Mouse (Mus musculus) bone marrow, adult 2 months (tissue): ENCODE measurements around the gene Tmem179b. TPM values are rescaled to one million over a fixed set of nuclear protein-coding genes. Genes with fewer than 3 reads are reported as not detected.

Experiments used
- H3K27ac ChIP-seq: fragments of 200-500 bp; 2 replicates; pipeline ENCODE4 v1.5.1; 2012; ENCODE audit warnings: low read depth, mild to moderate bottlenecking, control low read depth, inconsistent platforms, low read length; ENCODE audit not compliant: control insufficient read depth, poor library complexity, insufficient read depth
- H3K4me1 ChIP-seq: fragments of 200-500 bp; 2 replicates; pipeline ENCODE4 v1.6.1; 2011; ENCODE audit warnings: low read length; ENCODE audit not compliant: control insufficient read depth, insufficient read depth
- H3K4me3 ChIP-seq: fragments of 200-500 bp; replicated peaks from 2 replicates; pipeline ENCODE3; 2011; ENCODE audit warnings: mild to moderate bottlenecking, low read depth, low read length, control low read depth; ENCODE audit not compliant: control insufficient read depth
- CTCF ChIP-seq: fragments of 200-500 bp; IDR thresholded peaks from 2 replicates; pipeline ENCODE4 v1.5.1; 2011; ENCODE audit warnings: low read length, control low read depth; ENCODE audit not compliant: control insufficient read depth, insufficient read depth
- POLR2A ChIP-seq: fragments of 200-500 bp; IDR thresholded peaks from 2 replicates; pipeline ENCODE4 v1.6.1; 2011; ENCODE audit warnings: low read depth, mild to moderate bottlenecking, control low read depth, low read length, borderline replicate concordance; ENCODE audit not compliant: control insufficient read depth
- WGBS: fragments of 180-500 bp; shearing (Covaris S2); methylation state at CpG from one replicate; pipeline ENCODE4 v1.1.7; 2018; 5-methylcytosine and 5-hydroxymethylcytosine counted together
- polyA plus RNA-seq: library from polyadenylated mRNA; stranded (reverse); fragments of >200 nt; gene quantifications from 2 replicates; pipeline ENCODE4 v1.2.4, GENCODE M21; 2011; ENCODE audit warnings: low replicate concordance; ENCODE audit not compliant: missing spikeins, insufficient read depth, insufficient read length

Gene Tmem179b
- polyA plus RNA-seq, 1 experiment: 62.1 TPM

DNA sequence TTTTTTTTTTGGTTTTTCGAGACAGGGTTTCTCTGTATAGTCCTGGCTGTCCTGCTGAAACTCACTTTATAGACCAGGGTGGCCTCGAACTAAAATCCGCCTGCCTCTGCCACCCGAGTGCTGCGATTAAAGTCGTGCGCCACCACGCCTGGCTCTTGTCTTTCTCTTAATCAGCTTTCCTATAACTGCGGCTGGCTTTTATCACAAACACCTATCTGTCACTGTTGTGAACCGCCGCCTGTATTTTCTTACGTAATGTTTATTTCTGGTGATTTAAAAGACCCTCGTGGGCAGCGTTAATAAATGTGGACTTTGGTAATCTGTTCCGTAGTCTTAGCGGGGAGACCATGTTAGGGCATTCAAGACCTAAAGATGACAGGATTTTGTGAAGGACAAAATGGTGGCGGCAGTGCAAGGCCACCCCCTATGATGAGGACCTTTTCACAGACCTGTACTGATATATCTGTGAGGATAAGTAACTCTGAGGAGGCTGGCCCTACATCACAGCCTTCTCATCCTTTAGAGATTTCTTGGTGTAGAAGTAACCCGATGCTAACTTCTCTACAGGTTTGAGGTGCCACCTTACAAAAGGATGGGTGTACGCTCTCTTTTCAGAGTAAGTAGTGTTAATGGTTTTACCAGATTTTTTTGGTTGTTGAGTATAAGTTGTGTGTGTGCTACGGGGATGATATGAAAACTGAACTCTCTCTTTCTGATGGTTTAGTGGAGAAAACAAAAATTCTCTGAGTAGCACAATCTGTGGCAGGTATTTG, 50.5 kb downstream of the Tmem179b start:
- TF ChIP-seq CTCF: no peak
- TF ChIP-seq POLR2A: no peak
- H3K27ac ChIP-seq: peak overlapping the region; percentile 56; the same call in 1 of the 2 replicates
- under 1% methylated on average over 20 of the region's 20 CpGs for WGBS
- H3K4me1 ChIP-seq: peaks cover under 1% of the 10 kb centered on the region; the same call in 1 of the 2 replicates
- H3K4me3 ChIP-seq: peak overlapping the region; percentile 84

DNA sequence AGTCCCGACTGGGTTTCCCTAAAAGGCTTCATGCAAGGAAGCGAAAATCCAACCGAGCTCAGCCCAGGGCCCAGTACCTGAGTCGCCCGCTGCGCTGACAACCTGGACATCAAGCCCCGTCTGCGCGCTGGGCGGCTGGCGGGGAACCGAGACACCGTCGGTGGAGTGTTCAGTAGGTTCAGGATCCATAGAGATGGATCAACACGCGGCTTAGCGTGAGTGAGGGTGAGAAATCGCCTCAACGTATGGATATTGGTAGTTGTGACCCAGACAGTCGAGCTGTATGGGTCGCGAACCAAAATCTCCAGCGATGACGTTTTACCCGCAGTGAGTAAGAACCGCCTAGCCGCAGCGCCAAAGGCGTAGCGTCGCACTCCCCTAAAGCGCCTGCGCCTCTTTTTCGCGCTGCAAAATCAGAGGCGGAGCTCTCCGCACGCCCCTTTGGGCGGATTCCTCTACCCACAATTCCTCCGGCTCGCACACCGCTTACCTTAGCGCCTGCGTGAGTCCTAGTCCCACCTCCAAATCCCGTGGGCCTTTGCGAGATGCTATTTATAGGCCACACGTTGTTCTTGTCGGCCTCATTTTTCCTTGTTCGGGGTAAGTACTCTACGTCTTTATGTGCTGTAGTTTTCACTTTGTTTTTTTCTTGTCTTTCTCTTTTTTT, 51.2 kb downstream of the Tmem179b start, which contains the start of gene Slc3a2:
TSS of gene Slc3a2 (minus strand) at position 463 of the 667 bp plus-strand sequence.
- peaks cover 1% of the 10 kb centered on the region; the same call in 1 of the 2 replicates for H3K4me1 ChIP-seq
- TF ChIP-seq CTCF (no peak), POLR2A (peak; percentile 83)
- peak within 1 kb of the TSS; percentile 84 for H3K4me3 ChIP-seq
- peak within 1 kb of the TSS; percentile 97 for H3K27ac ChIP-seq
- WGBS: under 1% methylated on average over 50 of the region's 50 CpGs

DNA sequence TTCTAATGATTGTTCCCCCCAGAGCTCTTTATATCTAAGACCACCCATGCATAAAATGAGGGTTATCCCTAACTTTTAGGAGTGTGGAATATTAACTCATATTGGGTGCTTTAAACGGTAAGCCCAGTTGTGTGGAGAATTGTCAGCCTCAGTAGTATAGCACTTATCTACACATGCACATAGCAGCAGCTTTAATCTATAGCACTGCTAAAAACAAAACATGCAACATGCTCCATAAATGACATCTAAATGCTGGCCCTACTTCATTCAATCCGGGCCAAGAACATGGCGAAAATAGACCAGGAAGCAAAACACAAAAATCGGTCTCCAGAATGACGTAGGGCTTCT, 51.7 kb downstream of the Tmem179b start:
- under 1% methylated on average over 5 of the region's 5 CpGs for WGBS
- peak overlapping the region; percentile 97 for H3K27ac ChIP-seq
- peaks cover 1% of the 10 kb centered on the region; the same call in 1 of the 2 replicates for H3K4me1 ChIP-seq
- H3K4me3 ChIP-seq: peak overlapping the region; percentile 82
- TF ChIP-seq CTCF: no peak
- TF ChIP-seq POLR2A: no peak

Other genes starting within 250 kb of the Tmem179b start
- gene Slc22a8, start 183.2 kb downstream of the Tmem179b start, polyA plus RNA-seq: 0.29 and 1.5 TPM in 2 replicates
- 0.75 TPM in 1 of 2 replicates, not detected in the other for gene Slc22a6, start 156.4 kb downstream of the Tmem179b start, polyA plus RNA-seq
- gene Chrm1, start 110.7 kb downstream of the Tmem179b start, polyA plus RNA-seq: 0.32 TPM in 1 of 2 replicates, not detected in the other
- gene Slc3a2, start 51.1 kb downstream of the Tmem179b start, polyA plus RNA-seq: 58.4 and 65.7 TPM in 2 replicates
- 40.8 and 121 TPM in 2 replicates for gene Wdr74, start 38.6 kb downstream of the Tmem179b start, polyA plus RNA-seq
- 3.4 and 3.7 TPM in 2 replicates for gene 1700092M07Rik, start 33.7 kb downstream of the Tmem179b start, polyA plus RNA-seq
- 62.1 and 83.9 TPM in 2 replicates for gene Stx5a, start 33.1 kb downstream of the Tmem179b start, polyA plus RNA-seq
- gene Nxf1, start 17.4 kb downstream of the Tmem179b start, polyA plus RNA-seq: 488 and 589 TPM in 2 replicates
- 27.1 and 53.1 TPM in 2 replicates for gene Tmem223, start 3.5 kb downstream of the Tmem179b start, polyA plus RNA-seq
- 6.4 and 14.7 TPM in 2 replicates for gene Taf6l, start 11.9 kb upstream of the Tmem179b start, polyA plus RNA-seq
- gene Polr2g, start 24.1 kb upstream of the Tmem179b start, polyA plus RNA-seq: 38.0 and 61.1 TPM in 2 replicates
- 1.1 and 3.0 TPM in 2 replicates for gene Zbtb3, start 28.1 kb upstream of the Tmem179b start, polyA plus RNA-seq
- gene Ttc9c, start 44.9 kb upstream of the Tmem179b start, polyA plus RNA-seq: 18.1 and 20.3 TPM in 2 replicates
- 62.2 and 84.9 TPM in 2 replicates for gene Hnrnpul2, start 45.5 kb upstream of the Tmem179b start, polyA plus RNA-seq
- gene AC129217.1, start 55.3 kb upstream of the Tmem179b start, polyA plus RNA-seq: 6.4 and 8.2 TPM in 2 replicates
- gene Bscl2, start 63.0 kb upstream of the Tmem179b start, polyA plus RNA-seq: 19.8 and 46.2 TPM in 2 replicates
- gene Gng3, start 64.7 kb upstream of the Tmem179b start, polyA plus RNA-seq: 1.5 TPM in 1 of 2 replicates, not detected in the other
- 0.40 and 0.62 TPM in 2 replicates for gene Lrrn4cl, start 76.3 kb upstream of the Tmem179b start, polyA plus RNA-seq
- gene Ubxn1, start 97.0 kb upstream of the Tmem179b start, polyA plus RNA-seq: 110 and 112 TPM in 2 replicates
- 25.7 and 27.0 TPM in 2 replicates for gene Uqcc3, start 106.5 kb upstream of the Tmem179b start, polyA plus RNA-seq
- 1.6 and 2.1 TPM in 2 replicates for gene Lbhd1, start 109.3 kb upstream of the Tmem179b start, polyA plus RNA-seq
- not detected in 2 replicates for gene Gm49403, start 109.5 kb upstream of the Tmem179b start, polyA plus RNA-seq
- gene 1810009A15Rik, start 114.4 kb upstream of the Tmem179b start, polyA plus RNA-seq: 50.8 and 83.6 TPM in 2 replicates
- gene Gm49416, start 114.5 kb upstream of the Tmem179b start, polyA plus RNA-seq: not detected in 2 replicates
- gene Ints5, start 118.5 kb upstream of the Tmem179b start, polyA plus RNA-seq: 6.7 and 12.1 TPM in 2 replicates
- 41.4 and 61.7 TPM in 2 replicates for gene Ganab, start 123.6 kb upstream of the Tmem179b start, polyA plus RNA-seq
- gene B3gat3, start 145.9 kb upstream of the Tmem179b start, polyA plus RNA-seq: 45.8 and 58.5 TPM in 2 replicates
- gene Rom1, start 154.9 kb upstream of the Tmem179b start, polyA plus RNA-seq: 3.6 and 9.7 TPM in 2 replicates
- 31.1 and 54.7 TPM in 2 replicates for gene Eml3, start 155.1 kb upstream of the Tmem179b start, polyA plus RNA-seq
- gene Mta2, start 167.4 kb upstream of the Tmem179b start, polyA plus RNA-seq: 67.4 and 91.6 TPM in 2 replicates
- 10.7 and 19.1 TPM in 2 replicates for gene Tut1, start 179.4 kb upstream of the Tmem179b start, polyA plus RNA-seq
- gene Eef1g, start 192.6 kb upstream of the Tmem179b start, polyA plus RNA-seq: 129 and 224 TPM in 2 replicates
- 17.4 and 40.1 TPM in 2 replicates for gene Ahnak, start 214.8 kb upstream of the Tmem179b start, polyA plus RNA-seq